Mouse (Mus musculus) liver, postnatal 0 days (tissue): ENCODE measurements around the gene Zbtb20.

Experiments
- CTCF ChIP-seq: sonication (generic); IDR thresholded peaks from 2 replicates; pipeline ENCODE4 v1.5.1; 2016; ENCODE audit warnings: antibody characterized with exemption, low read depth
- EP300 ChIP-seq: IDR thresholded peaks from 2 replicates; pipeline ENCODE4 v1.6.1; 2016; ENCODE audit warnings: antibody characterized with exemption, low read depth, mild to moderate bottlenecking

DNA sequence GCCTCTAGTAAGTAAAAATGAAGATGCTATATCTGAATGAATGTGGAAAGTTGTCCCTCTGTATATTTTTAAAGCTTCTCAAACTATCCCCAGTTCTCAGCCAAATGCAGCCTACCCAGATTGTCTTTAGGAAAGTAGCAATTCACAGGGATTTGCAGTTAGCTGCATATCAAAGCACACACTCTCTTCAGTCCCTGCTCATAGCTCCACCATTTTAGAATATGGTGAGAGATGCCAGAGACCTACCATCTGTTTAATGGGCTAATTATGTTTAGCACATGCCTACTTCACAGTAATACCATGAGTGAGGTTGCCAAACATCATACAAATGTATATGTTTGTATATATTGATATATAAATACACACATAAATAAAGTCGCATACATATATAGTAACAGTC is 676.8 kb downstream of the Zbtb20 start:
- TF ChIP-seq CTCF (no peak), EP300 (no peak)
